Comparison of ENCODE assay signal across 27 mouse cellular contexts in the genomic region with DNA sequence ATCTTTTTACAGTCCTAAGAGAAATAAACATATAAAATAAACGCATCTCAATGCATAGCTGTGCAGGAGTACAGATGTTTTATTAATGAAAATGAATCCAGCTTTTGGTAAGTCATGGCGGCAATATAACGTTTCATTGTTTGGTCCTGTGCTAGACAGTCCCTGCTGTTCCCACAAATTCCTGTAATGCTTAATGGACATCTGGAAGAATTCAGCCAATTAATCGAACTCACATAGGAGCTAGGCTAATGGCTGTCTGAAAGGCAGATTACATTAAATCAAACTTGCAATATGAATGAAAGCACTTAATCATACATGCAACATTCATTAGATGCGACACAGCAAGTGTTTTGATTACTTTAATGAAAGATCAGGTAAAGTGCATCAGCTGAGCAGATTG. TPM values are rescaled to one million over a fixed set of nuclear protein-coding genes. Genes with fewer than 3 reads are reported as not detected.
"Had no signal": no experiment of that assay in that cellular context is flagged by ENCODE, and none has a peak within 500 bp of the region (broad histone marks: within the 10 kb centered on the region; RNA-seq: fewer than 3 reads in every experiment).

No protein-coding gene starts in this region.

- H3K9me3 ChIP-seq: kidney, embryonic 15.5 days; midbrain, embryonic 12.5 days had no signal

- H3K27me3 ChIP-seq: kidney, embryonic 15.5 days; midbrain, embryonic 12.5 days had no signal

- H3K4me3 ChIP-seq: kidney, embryonic 15.5 days; left cerebral cortex, adult 2 months; midbrain, embryonic 12.5 days; myocyte had no signal

- H3K4me2 ChIP-seq: kidney, embryonic 15.5 days; lung, embryonic 14.5 days; midbrain, embryonic 12.5 days had no signal

- DNase-seq: kidney, adult 11 months; kidney, adult 8-10 months; kidney, postnatal 10 days; kidney, postnatal 36 days; layer of hippocampus, postnatal 36 days; liver, postnatal 0 days; lung, embryonic 14.5 days; thymus, postnatal 25 days had no signal

- H3K4me1 ChIP-seq: kidney, embryonic 15.5 days; midbrain, embryonic 12.5 days had no signal

- H3K36me3 ChIP-seq: kidney, embryonic 15.5 days; midbrain, embryonic 12.5 days had no signal

- H3K9ac ChIP-seq: kidney, embryonic 15.5 days; liver, embryonic 14.5 days; liver, postnatal 0 days; lung, embryonic 14.5 days; midbrain, embryonic 12.5 days had no signal

- ATAC-seq: liver, postnatal 0 days; lung, postnatal 0 days; midbrain, embryonic 16.5 days had no signal

- H3K27ac ChIP-seq: kidney, embryonic 15.5 days; left cerebral cortex, adult 2 months; liver, embryonic 14.5 days; macrophage; midbrain, embryonic 12.5 days had no signal

RNA-seq across cellular contexts. Expression of a gene that starts 1.8 kb away (rescaled TPM):
- total RNA-seq: left cerebral cortex, adult 2 months; left cerebral cortex, postnatal 10 days; left cerebral cortex, postnatal 36 days; liver, adult 2 months; megakaryocyte, adult 5-6 weeks; monocyte, adult 5-6 weeks had no signal
- polyA plus RNA-seq: kidney, embryonic 15.5 days; limb, embryonic 11.5 days; limb, embryonic 14.5 days; liver, adult 2 months; liver, embryonic 14.5 days; liver, postnatal 0 days; lung, embryonic 14.5 days; lung, postnatal 0 days; macrophage; midbrain, embryonic 12.5 days; midbrain, embryonic 16.5 days; small intestine, adult 2 months; spleen, adult 2 months; stomach, embryonic 16.5 days; thymus, postnatal 0 days had no signal

RNA-seq across cellular contexts. Expression of a gene that starts 32.4 kb away (rescaled TPM):
- total RNA-seq: liver, adult 2 months; megakaryocyte, adult 5-6 weeks; monocyte, adult 5-6 weeks had no signal
- polyA plus RNA-seq: liver, adult 2 months; liver, embryonic 14.5 days; macrophage; myocyte; small intestine, adult 2 months; spleen, adult 2 months had no signal
